Mouse (Mus musculus) retina, embryonic 14.5 days (tissue): ENCODE measurements around the gene Fsd1l.

Experiments
- DNase-seq: peaks from one replicate; pipeline ENCODE4 v3.0.0-alpha.2; 2015; ENCODE audit warnings: low spot score

The Fsd1l gene

DNA sequence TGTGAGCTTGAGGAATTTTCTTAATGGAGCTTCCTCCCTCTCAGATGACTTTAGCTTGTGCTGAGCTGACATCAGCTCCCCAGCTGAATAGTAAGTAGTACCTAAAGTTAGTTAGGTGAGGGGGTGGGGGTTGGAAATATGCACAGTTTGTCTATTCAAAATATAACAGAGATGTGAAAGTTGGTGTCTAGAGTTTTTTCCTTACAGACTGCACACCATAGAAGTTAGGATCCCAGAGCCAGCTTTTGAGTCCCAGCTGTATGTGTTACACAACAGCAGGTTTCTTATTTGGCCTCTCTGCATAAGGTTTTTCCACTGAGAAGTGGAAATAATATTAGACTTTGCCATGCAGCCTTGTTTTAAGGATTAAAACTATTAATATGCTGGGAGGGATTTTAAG lies 118.6 kb downstream of the Fsd1l start:
- no peak for DNase-seq

DNA sequence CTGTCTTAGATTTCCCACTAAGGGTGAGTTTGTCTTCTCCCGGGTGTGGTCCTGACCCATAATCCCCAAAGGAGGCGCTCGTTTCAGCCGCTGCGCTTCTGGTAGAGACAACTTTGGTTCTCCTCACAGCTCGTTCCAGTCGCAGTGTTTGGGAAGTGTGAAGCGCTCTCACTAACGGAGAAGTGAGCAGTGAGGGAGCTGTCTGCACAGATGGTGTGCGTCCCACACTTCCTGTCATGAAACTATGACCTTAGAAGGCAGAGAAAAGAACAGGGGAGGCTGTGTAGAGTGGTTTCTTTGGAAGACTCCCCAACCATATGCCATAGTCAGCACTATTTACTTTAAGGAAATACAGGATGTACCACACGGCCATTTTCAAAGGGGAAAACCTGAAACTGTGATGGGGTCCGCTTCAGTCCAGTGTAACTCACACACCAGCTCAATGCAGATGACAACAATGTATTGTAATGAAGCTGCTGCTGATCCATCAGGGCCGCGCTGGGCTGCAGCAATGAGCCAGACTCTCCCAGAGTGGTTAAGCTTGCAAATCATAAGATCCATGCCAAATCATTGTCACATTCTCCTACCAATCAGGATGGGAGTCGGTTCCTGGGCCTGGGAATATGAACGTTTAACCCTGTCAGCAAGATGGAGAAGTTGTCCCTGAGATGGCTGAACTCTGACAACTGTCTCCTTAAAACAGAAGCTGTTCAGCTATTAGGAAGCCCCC lies 119.3 kb downstream of the Fsd1l start:
- DNase-seq: no peak
